Mouse (Mus musculus): Measurements from ENCODE around the gene Cel.

Gene Cel

DNA sequence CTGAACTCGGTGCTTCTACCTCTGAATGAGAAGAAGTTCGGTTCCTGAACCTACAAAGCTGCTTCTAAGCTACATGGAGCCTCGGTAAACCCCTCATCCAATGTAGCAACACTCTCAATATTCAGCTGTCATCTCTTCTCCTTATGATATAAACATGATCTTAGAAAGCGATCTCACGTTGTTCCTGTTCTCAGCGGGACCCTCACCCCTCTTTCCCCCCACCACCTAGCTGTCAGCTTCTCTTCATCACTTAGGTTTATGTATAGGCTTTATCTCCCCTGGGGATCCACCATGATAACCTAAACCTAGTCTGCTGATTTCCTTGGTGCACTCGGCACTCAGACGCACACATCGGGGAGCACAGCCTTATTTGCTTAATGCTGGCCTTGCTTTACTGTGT, 20.4 kb upstream of the Cel start, which contains the start of gene Gtf3c5:
Gene Gtf3c5 (minus strand): TSS at position 101 of the 400 bp plus-strand sequence.
- no peak for DNase-seq

DNA sequence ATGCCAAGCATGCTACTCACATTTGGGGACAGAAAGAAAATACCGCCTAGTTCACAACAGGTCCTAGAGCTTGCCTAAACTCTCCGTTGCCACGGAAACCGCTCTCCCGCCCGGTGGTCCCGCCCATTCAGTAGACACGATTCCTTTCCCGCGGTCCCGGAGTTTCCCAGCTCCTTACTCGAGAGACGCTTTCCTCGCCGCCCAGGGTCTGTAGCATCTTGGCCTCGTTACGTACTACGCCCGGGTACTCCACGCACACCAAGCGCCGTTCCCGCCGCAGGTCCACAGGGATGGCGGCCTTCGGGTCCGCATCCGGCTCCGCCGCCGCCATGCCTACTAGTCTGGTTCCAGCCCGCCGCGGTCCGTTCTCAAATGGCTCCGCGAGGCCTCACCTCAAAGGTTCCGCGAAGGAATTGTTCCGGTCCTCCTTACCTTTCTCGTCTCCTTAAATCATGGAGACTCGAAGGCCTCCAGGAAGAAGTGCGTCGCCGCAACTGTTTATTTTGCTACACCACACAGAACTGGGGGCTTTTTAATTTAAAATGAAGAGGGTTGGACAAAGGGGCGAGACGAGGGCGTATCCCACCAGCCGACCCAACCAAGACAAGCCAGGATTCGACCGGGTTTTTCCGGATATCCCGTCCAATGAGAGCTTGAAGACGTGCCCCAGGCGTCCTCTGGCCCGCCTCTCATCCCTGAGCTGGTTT, 19.6 kb upstream of the Cel start:
- DNase-seq = peak; percentile 90 to 92

DNA sequence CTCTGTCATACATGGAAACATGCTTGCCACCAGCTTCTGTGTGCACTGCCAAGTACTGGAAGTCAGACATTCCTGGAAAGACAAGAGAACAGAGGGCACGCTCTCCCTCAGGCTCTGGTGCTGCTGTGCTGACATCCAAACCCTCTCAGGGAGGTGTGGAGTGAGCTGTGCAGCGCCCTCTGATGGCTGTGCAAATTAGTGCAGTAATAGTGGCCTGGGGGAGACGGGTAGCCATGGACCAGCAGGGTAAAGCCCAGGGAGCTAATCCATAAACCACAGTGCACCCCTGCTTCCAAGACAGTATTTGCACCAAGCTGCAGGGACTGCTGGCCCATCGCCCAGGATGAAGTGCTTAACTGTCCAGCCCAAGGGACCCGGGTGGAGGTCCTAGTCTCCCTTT, 14.8 kb upstream of the Cel start:
- peak; percentile 68 to 70 for DNase-seq

DNA sequence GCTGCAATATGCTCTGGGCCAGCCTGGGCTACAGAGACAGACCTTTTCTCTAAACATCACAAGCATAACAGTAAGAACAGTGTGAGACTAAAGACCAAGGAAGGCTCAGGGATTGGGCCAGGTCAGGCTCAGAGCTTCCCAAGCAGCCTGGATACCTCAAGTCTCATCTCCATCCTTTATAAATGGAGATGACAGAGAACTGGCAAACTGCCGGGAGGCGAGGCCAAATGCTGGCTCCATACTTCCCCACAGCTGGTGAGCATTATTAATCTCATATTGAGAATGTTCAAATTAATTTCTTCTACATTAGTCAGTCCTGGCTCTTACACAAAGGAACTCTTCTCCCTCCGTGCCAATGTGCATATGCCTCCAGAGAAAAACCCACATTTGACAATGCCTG, 13.6 kb upstream of the Cel start:
- DNase-seq = no peak

DNA sequence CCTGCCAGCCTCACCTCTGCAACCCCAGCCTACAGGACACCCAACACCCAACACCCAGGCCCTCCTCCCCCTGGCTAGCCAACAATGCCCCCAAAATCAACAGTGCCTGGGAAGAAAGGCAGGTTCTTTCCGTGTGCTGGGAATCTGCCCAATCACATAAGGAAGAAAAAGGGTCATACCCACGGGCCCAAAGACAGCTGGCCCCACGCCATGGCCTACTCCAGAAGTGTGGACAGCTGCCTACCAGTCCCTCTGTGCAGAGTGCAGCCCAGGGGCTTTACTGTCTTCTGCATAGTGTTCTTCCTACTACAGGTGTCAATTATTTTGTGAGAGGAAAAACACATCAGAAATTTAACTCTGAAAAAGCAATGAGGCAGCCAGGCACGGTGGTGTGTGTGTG, 12.1 kb upstream of the Cel start:
- DNase-seq = no peak

DNA sequence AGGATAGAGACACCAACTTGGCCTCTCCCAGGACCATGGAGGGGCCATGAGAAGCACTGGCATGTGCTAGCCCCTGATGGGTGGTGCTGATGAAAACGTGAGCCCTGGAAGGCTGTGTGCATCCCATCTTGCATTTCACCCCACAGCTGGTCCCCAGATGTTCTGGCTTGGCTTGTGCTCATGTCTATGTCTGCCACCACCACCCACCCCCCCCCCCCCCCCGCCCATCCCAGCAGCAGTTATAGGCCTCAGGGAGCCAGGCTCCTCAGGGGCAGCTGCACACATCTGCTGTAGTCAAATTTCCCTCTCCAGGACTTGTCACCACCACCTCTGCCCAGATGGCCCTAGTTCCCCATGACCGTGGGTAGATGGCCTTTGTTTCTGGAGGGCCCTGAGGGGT, 6.7 kb upstream of the Cel start:
- DNase-seq = no peak

DNA sequence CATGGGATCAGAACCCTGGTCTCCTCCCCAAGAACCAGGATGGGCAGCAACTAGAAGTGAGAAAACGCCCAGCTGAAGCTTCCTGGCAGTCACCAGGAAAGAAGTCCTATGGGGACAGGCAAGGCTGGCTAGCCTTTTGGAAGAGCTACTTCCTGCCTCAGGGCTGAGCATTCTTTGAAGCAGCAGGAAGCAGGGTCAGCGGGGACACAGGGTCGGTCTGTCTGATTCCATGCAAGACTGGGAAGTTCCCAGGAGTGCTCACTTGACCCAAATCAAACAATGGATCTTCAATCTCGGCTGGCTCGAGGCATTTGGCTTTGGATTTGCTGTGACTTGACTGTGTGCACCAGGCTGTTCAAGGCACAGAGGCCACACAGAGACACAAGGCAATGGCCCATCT, 3.3 kb upstream of the Cel start:
- DNase-seq = no peak

DNA sequence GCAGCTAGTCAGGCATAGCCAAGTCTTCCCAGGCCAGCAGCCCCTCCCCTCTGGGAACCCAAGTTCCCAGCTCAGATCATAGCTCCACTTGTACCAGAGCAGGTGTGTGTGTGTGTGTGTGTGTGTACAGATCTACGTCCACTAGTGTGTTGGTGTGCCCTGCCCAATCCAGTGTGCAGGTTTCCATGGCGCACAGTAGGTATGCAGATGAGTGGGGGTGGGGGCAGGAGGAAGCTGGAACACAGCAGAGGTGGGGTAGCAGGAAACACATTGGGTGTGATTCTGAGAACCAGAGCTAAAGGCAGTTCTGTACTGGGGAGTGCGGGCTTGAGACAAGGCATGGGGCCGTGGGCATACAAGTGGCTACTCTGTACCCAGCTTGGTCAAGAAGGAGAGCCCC, 1.2 kb upstream of the Cel start:
- no peak for DNase-seq

DNA sequence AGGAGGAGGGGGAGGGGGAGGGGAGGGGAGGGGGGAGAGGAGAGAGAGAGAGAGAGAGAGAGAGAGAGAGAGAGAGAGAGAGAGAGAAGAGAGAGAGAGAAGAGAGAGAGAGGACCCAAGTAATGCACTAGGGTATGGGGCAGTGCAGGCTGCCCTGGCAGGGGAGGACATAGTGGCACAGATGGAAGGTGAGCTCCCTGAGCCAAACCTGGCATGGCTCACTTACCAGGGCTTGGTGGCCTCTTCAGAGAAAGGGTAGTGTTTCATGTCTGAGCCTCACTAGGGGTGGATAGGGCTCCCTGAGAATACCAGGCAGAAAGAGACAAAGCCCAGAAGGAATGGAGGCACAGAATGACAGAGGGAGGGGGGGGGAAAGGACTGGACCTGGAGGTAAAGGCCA, 627 bp upstream of the Cel start:
- no peak for DNase-seq

DNA sequence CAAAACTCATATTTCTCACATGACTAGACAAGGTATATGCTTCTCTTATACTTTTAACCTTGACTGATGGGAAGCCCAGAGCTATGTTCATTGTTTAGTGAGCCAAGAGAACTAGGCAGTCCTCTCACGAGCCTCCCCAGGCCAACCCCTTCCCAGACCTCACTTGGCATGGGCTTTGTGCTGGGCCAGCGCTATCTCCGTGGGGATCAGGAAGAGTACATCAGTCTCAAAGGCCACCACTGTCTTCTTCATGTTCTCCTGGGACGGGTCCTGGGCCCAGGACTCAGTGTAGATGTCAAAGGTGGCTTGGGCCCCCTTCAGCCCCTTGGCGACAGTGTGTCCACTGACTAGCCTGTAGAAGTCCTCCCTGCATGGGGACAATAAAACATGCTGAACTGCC, 5.8 kb downstream of the Cel start:
- no peak for DNase-seq

DNA sequence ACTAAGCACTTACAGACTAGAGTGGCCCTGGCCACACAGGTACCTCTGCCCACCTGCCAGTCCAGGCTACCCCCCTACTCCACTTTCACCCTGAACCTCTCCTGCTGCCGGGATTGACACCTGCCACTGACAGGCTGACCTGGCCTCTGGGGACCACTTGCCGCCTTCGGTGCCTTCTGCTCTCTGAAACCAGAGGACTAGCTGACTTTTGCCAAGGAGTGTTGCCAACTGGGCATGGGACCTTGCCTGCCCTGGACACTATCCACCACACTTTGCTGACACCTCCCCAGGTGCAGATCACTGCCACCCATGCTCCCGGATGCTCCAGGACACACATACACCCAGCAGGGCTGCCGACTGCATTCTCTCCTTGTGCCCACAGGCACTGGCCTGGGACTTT, 10.9 kb downstream of the Cel start:
- DNase-seq = no peak

DNA sequence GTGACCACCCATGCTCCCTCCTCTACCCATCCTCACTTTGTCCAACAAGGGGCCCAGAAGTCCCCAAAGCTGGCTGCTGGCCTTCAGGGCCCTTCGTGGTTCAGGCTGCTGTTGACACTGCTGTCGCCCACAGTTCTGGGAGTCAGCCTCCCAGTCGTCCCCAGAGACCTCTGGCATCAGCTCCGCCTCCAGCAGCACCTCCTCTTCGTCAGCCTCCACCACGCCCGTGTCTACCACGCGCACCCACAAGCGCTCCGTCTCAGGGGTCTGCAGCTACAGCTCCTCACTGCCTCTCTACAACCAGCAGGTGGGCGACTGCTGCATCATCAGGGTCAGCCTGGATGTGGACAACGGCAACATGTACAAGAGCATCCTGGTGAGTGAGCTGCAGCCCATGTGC, 14.0 kb downstream of the Cel start:
- no peak for DNase-seq

DNA sequence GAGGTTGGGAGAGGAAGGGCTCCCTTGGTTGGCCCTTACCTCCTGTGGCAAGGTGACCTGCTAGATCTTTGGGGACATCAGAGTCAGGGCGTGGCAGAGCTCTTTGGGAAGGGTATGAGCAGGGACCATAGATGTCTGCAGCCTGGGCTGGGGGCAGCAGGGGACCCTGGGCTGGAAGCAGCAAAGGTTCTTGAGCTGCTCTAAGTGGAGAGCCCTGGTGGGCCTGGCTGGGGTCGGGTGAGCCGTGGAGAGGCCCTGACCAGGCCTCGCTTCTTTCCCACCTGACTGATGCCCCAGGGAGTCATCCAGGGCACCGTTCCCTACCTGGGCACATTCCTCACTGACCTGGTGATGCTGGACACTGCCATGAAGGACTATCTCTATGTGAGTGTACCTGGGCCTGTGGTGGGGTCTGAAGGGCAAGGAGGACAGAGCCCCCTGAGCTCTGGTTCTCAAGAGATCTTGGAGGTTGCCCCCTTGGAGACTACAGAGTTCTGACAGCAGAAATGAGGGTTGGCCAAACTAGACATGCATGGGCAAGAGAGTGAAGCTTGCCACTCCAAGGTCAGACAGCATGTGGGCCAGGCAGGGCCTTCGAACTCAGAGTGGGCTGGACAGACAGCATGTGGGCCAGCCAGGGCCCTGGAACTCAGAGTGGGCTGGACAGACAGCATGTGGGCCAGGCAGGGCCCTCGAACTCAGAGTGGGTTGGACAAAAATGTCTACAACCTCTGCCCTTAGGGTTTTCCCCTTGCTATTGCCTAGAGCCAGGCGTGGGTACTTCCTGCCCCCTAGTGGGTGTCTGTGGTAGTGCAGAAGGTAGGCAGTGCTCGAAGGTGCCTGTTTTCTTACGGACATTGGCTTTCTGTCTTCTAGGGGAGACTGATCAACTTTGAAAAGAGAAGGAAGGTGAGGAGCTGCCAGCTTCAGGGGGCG, 15.7 kb downstream of the Cel start:
- peak; percentile 97 for DNase-seq

DNA sequence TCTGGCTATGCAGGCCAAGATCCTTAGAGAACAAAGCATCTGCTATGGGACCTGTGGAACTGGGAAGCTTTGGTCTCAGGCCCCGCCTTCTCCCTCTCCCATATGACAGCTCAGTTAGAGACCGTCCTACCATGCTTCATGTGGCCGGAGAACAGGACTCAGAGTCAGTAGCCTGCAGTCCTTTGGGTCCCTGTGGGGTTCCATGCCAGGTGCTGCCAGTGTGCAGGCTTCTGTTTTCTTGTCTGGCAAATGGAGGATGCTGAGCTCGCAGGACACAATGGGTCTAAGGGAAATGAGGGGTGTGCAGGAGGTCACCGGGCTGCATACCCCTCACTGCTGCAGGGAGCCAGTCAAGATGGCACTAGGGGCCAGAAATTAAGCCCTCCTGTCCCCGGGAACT, 16.6 kb downstream of the Cel start:
- no peak for DNase-seq

DNA sequence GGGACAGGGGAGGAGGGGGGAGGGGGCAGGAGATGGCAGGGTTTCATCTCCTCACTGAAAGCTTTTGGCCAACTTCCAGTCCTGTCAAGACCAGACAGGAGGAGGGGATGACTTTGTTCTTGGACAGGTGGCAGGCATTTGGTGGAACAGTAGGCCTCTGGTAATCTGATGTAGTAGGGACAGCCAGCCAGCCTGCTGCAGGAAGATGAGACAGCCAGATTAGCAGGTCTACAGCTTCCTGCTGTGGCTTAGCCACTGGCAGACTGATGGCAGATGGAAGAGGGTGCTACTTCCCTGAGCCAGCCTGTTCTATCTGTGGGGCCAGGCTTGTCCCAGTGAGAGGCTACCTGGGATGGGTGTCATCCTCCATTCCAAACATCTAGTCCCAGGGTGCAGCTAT, 17.2 kb downstream of the Cel start:
- DNase-seq = no peak

DNA sequence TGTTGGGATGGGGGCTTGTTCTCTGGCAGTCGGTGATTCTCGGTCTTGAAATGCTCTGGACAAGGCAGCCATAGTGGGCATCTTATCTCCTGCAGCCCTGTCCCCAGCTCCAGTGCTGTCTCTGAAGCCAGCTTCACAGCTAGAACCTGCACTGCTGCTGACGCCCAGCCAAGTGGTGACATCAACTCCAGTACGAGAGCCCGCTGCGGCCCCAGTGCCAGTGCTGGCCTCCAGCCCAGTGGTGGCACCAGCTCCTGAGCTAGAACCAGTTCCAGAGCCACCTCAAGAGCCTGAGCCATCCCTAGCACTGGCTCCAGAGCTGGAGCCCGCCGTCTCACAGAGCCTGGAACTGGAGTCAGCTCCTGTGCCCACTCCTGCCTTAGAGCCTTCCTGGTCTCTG, 19.3 kb downstream of the Cel start:
- DNase-seq = no peak

DNA sequence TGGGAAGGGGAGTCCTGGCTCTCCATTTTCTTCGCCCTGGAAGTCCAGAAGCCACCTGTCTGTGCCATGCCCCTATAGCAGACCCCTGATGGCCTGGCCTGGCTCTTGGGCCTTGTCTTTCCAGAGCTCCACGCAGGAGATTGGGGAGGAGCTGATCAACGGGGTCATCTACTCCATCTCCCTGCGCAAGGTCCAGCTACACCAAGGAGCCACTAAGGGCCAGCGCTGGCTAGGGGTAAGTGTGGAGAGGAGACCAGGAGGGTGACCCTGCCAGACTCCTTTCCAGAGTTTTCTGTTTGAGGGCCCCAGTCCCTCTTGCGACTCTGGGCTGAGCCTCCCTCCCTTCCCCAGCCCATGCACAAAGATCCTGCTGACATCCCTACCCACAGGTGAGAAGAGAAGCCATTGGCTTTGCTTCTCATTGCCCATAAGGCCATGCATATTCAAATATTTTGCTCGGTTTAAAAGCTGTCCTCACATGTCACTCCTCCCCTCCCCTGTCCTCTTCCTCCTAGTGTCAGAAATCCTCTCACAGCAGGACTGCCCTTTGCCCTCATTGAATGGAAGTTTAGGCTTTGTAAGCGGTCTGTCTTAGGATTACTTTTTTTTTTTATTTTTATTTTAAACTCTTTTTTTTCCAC, 22.5 kb downstream of the Cel start:
- peak; percentile 21 to 27 for DNase-seq

DNA sequence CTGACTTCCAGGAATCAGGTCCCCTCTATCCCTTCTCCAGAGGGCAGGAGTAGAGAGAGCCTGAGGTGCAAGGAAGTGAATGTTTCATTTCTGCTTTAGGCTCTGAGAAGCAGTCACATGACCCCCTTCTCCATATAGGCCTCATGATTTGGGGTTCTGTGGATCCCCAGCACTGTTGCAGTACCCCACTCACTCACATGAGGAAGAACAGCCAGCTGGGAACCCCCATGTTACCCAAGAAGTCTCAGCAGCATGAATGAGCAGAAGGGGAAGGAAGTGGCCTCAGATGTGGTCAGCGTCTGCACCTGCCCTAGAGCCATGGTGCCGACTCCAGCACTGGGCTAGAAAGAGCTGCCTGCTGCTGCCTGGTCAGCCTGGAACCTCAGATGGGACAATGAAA, 23.3 kb downstream of the Cel start:
- peak; percentile 78 to 82 for DNase-seq

DNA sequence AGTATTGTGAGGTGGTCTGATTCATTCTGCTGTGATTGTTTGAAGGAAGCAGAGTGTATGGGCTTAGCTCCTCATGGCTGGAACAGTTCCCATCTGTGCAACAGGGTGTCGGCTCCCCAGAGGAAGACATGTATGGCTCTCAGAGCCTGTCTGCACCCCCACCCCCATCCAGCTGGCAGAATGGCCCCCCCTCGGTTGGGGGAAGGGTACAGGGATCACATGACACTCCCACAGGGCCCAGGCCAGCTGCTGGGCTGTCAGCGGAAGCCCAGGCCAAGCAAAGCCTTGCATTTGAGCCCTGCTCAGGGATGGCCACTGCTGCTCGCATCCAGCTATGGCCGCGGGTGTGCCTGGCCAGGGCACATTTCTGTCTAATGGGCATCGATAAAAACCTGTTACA, 24.0 kb downstream of the Cel start:
- DNase-seq = peak; percentile 70 to 71

DNA sequence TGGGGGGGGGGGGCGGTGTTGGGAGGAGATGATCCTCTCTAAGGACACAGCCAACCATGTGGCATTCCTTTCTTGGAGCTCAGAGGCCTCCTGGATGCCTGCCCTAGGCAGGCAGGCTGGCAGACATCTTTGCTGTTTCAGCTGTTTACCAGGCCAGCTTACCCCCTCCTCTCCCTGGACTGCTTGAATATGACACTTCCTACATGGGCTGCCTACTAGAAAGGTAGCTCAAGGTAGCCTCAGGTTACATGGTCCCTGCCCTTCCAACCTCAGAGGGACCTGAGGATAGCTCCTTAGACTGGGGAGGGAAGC, 24.4 kb downstream of the Cel start:
- DNase-seq = no peak

DNA sequence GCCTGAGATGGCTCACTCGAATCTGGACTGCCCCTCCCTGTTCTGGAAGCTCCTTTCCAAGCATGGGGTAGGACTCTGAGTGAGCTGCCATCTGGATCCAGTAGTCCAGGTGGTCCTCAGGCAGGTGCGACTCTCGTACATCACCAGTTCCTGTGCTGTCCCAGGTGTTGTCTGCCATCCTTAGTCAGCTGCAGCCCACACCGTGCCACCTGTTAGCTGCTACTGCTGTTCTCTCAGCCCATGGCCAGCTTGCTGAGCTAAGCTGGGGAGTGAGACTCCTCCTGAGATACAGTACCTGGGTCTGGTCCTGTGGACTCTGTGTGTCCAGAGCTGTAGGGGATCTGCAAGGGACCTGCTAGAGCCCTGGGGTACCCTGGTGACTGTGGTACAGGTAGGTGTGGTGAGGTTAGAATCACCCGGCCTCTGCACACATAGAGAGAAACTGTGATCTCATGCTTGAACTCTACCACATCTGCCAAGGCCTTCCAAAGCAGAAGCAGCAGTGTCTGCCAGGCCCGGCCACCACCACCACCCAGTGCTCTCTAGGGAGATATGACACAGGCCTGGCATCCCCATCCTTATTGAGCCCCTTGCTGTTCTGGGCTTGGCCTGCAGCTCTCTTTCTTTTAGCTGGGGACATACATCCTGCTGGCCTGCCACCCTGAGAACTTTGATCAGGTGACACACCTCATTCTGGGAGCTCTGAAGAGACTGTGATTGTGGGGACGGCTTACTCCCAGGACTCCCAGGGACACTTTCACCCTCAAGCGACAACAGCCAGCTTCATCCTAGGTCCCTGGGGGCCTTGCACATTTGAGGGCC, 25.0 kb downstream of the Cel start:
- peak; percentile 75 to 79 for DNase-seq

DNA sequence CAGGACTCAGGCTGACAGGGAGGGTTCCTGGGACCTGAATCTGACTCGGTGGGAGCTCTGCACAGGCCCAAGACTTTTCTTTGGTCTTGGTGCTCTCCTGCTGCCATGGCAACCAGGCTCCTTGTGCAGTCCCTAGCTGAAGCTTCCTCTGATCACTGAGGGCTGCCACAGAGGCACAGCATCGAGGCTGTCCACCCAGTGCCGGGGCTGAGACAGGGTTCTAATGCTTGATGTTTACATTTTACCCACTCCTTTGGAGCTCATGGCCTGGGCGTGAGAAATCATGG, 25.6 kb downstream of the Cel start:
- peak; percentile 45 to 46 for DNase-seq

Measured in B cell, adult 2 months (primary cell).